Mouse (Mus musculus): Measurements from ENCODE around the gene Tmem94.
"Not testable (repeated sequence)": the region's sequence is repeated elsewhere in the genome, so short reads cannot be mapped to it uniquely, and the experiment has no call there.

The Tmem94 gene
- long read RNA-seq, experiment 1, partial matches to known transcripts, result 1 of 3 reads
- long read RNA-seq, experiment 1, other reads (novel, unspliced or antisense), result 2 of 3 reads
- long read RNA-seq, experiment 2, partial matches to known transcripts, result 2 of 3 reads
- long read RNA-seq, experiment 2, other reads (novel, unspliced or antisense), result 1 of 3 reads

DNA sequence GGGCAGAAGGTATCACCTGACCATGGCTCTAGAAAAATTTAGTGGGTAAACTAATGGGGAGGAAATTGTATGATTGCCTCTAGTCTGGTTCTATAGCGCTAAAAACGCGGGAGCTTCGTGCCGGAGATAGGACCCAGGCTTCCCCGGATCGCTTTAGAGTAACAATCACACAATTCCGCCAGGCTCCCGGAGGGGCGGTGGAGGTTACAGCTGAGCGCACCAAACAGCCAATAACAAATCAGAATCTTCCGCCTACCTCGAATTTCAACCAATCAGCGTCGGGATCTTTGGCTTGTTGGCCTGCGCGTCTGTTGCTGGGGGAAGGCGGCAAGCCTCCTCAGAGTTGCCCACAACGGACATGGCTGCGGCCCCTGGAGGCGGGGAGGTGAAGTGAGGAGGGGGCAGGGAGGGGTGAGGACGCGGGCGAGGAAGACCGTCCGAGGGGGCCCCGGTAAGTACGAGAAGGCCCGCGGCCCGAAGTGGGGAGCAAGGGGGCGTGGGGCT, at the start of gene Tmem94:
TSS of gene Tmem94 (plus strand) at position 331 of the 504 bp plus-strand sequence.
- intact Hi-C loops (cut with DNase I), result no loop called here

GRCm38 (mm10) chr11:115716410-115717338, 48.6 kb upstream of the Tmem94 start:
- intact Hi-C loops (cut with DNase I), result loop anchor here (10.0 kb wide), 2 partner anchors 162 to 232 kb away; no protein-coding TSS in a partner anchor

DNA sequence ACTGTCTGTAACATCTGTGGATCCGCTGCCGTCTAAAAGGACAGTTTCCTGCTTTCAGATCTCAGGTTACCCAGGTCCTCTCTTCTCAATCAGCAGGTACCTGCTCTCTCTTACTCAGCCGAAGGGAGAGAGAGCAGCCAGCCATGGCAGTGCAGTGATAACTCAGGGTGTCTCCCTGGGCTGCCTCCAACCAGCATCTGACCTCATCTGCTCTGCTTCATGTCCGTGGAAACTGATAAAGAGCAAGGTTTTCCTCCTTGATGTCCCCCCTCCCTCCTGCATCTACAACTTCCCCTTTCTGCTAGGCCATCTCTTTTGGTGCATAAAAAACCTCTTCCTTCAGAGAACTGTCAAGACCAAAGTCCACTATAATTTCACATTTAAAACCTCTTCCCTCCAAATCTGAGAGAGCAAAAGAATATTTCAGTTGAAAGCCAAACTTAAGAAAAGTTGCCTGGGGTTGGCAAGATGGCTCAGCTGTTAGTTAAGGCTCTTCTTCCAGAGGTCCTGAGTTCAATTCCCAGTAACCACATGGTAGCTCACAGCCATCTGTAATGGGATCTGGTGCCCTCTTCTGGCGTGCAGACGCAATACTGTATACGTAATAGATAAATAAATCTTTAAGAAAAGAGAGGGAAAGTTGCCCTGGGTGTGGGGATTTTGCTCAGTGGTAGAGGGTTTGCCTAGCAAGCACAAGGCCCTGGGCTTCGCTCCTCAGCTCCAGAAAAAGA, 47.4 kb upstream of the Tmem94 start:
- intact Hi-C loops (cut with DNase I), result loop anchor here (10.0 kb wide), 2 partner anchors 163 to 233 kb away; no protein-coding TSS in a partner anchor

- intact Hi-C loops (cut with DNase I), result loop anchor here (10.0 kb wide), 2 partner anchors 52 to 162 kb away; no protein-coding TSS in a partner anchor
Observed at GRCm38 (mm10) chr11:115722638-115723037, 42.6 kb upstream of the Tmem94 start.

GRCm38 (mm10) chr11:115723231-115723630, 42.0 kb upstream of the Tmem94 start:
- intact Hi-C loops (cut with DNase I), result loop anchor here (10.0 kb wide), 2 partner anchors 52 to 162 kb away; no protein-coding TSS in a partner anchor

GRCm38 (mm10) chr11:115734041-115734686, 31.1 kb upstream of the Tmem94 start:
- intact Hi-C loops (cut with DNase I), result no loop called here

GRCm38 (mm10) chr11:115737608-115738208, 27.5 kb upstream of the Tmem94 start:
- intact Hi-C loops (cut with DNase I), result no loop called here

- intact Hi-C loops (cut with DNase I), result no loop called here
Observed at GRCm38 (mm10) chr11:115738275-115738885, 26.9 kb upstream of the Tmem94 start.

- intact Hi-C loops (cut with DNase I), result no loop called here
Observed at GRCm38 (mm10) chr11:115741070-115741469, 24.2 kb upstream of the Tmem94 start.

GRCm38 (mm10) chr11:115742926-115743325, 22.3 kb upstream of the Tmem94 start:
- intact Hi-C loops (cut with DNase I), result no loop called here

GRCm38 (mm10) chr11:115744385-115744784, 20.8 kb upstream of the Tmem94 start:
- intact Hi-C loops (cut with DNase I), result no loop called here

DNA sequence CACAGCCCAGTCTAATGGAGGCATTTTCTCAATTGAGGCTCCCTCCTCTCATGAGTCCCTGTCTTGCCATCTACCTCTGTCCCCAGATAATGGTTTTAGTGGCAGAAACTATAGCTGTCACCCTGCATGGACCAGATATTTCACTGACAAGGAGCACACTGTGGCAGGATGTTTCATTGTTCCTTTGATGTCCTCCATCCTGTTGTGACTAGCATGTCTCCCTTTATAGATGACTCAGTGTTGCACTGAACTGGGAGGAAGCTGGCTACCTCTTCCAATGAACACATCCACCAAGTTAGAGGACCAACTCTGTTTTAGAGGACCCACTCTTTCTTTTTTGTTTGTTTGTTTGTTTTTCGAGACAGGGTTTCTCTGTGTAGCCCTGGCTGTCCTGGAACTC, 19.1 kb upstream of the Tmem94 start:
- intact Hi-C loops (cut with DNase I), result no loop called here

GRCm38 (mm10) chr11:115746762-115747161, 18.5 kb upstream of the Tmem94 start:
- intact Hi-C loops (cut with DNase I), result no loop called here

DNA sequence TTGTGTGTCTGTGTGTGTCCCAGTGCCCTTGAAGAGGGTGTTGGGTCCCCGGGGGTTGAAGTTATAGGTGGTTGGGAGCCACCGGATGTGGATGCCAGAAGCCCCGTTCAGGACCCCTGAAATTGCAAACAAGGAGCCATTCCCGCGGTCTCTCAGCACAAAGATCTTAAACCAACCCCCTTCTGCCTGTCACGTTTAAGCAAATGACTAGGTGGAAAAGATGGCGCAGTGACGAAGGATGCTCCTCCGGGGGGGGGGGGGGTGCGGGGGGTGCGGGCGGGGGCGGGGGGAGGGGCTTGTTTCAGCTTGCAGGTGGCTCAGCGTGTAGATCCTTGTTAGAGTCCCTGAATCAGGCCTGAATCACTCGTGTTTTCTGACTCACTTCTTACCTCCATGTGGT, 17.9 kb upstream of the Tmem94 start:
- intact Hi-C loops (cut with DNase I), result no loop called here

DNA sequence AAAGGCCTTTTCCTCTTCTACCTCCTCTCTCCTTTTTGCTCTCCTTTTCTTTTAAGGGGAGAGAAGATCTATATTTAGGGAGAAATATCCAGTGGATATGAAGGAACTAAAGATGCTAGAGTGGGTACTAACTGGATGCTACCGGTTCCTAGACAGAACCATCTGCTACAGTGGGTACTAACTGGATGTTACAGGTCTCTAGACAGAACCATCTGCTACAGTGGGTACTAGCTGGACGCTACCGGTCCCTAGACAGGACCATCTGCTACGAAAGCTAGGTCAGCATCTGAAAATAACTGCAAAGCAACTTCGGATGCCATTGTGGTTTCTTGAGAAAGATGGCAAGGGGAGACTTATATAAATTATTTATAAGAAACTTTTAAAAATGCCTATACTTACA, 15.4 kb upstream of the Tmem94 start:
- intact Hi-C loops (cut with DNase I), result no loop called here

GRCm38 (mm10) chr11:115751725-115752124, 13.5 kb upstream of the Tmem94 start:
- intact Hi-C loops (cut with DNase I), result no loop called here

GRCm38 (mm10) chr11:115752653-115753052, 12.6 kb upstream of the Tmem94 start:
- intact Hi-C loops (cut with DNase I), result no loop called here

DNA sequence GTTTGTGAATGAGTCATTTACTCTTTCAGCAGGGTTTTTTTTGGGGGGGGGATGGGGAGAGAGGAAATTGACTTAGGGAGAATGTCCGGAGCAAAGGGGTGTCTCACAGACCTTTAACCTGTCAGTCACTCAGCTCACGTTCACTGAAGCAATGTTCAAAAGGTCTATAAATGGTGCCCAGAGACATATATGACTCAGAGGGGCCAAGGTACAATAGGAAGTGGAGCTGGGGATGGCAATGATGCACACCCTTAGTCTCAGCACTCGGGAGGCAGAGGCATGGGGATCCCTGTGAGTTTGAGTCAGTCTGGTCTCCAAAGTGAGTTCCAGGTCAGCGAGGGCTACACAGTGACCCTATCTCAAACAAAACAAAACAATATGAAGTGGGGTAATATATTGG, 11.7 kb upstream of the Tmem94 start:
- intact Hi-C loops (cut with DNase I), result no loop called here

DNA sequence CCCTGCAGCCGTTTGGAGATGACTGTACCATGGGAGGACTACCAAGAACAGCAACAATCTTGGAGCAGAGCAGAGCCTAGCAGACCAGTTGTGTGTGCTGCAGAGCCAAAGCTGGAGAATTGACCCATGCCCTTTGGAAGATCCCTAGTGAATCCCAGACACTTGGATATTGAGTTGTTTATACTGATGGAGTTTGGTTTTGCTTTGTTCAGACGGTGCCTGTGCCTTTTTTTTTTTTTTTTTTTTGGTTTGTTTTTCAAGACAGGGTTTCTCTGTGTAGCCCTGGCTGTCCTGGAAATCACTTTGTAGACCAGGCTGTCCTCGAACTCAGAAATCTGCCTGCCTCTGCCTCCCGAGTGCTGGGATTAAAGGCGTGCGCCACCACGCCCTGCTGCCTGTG, 3.1 kb upstream of the Tmem94 start:
- intact Hi-C loops (cut with DNase I), result not testable (repeated sequence)

DNA sequence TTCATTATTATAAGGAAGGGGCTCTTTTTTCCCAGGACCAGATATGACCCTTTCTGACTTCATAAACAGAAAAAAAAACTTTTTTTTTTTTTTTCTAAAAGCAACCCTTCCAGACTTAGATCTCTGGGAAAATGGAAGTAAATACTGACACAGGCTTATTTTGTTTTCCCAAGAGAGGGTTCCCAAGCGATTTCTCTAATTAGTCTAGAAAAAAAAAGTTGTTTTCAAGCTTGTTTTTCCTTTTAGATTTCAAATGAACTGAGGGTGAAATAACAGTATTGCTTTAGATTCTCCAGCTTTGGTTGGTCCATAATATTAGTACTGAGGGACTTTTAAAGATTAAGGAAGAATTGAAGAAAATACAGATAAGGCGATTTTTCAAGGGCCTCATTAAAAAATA, 535 bp upstream of the Tmem94 start:
- intact Hi-C loops (cut with DNase I), result no loop called here

Measured in adrenal gland (tissue).